Mouse (Mus musculus): Measurements from ENCODE around the gene Sys1.

Sys1 gene

GRCm38 (mm10) chr2:164504919-164505318 lies 48.2 kb downstream of the Sys1 start:
- DNase-seq: no peak

GRCm38 (mm10) chr2:164505619-164506347 lies 49.0 kb downstream of the Sys1 start:
- no peak for DNase-seq

- DNase-seq: no peak
Observed at GRCm38 (mm10) chr2:164507811-164508210, 51.0 kb downstream of the Sys1 start.

- peak; percentile 69 for DNase-seq
Observed at GRCm38 (mm10) chr2:164510621-164511190, 53.9 kb downstream of the Sys1 start.

- no peak for DNase-seq
Observed at GRCm38 (mm10) chr2:164512121-164512909, 55.6 kb downstream of the Sys1 start.

GRCm38 (mm10) chr2:164513389-164513788 lies 56.6 kb downstream of the Sys1 start:
- no peak for DNase-seq

GRCm38 (mm10) chr2:164514916-164515315 lies 58.2 kb downstream of the Sys1 start:
- DNase-seq: no peak

- DNase-seq: no peak
Observed at GRCm38 (mm10) chr2:164515897-164516296, 59.1 kb downstream of the Sys1 start.

- no peak for DNase-seq
Observed at GRCm38 (mm10) chr2:164516592-164516991, 59.8 kb downstream of the Sys1 start.

- DNase-seq: peak; percentile 72
Observed at GRCm38 (mm10) chr2:164517485-164518221, 60.9 kb downstream of the Sys1 start.

GRCm38 (mm10) chr2:164518266-164519170 lies 61.8 kb downstream of the Sys1 start:
- DNase-seq: no peak

GRCm38 (mm10) chr2:164519171-164519526 lies 62.4 kb downstream of the Sys1 start:
- DNase-seq: no peak

- DNase-seq: peak; percentile 72
Observed at GRCm38 (mm10) chr2:164520782-164521181, 64.0 kb downstream of the Sys1 start.

GRCm38 (mm10) chr2:164521841-164522240 lies 65.1 kb downstream of the Sys1 start:
- no peak for DNase-seq

- DNase-seq: no peak
Observed at GRCm38 (mm10) chr2:164522280-164522679, 65.5 kb downstream of the Sys1 start.

GRCm38 (mm10) chr2:164523301-164523773 lies 66.6 kb downstream of the Sys1 start:
- no peak for DNase-seq

- DNase-seq: no peak
Observed at GRCm38 (mm10) chr2:164528557-164528956, 71.8 kb downstream of the Sys1 start.
